Mouse (Mus musculus) thymus, postnatal 4 days (tissue): ENCODE measurements around the gene Gm20388.

Experiments
- DNase-seq: peaks from one replicate; pipeline ENCODE4 v3.0.0; 2021

Gm20388 gene

GRCm38 (mm10) chr8:122916766-122917165 is 3006.1 kb downstream of the Gm20388 start:
- peak; percentile 41 for DNase-seq

- peak; percentile 46 for DNase-seq
Measured at GRCm38 (mm10) chr8:122917531-122918392, 3007.1 kb downstream of the Gm20388 start.

- peak; percentile 43 for DNase-seq
Measured at GRCm38 (mm10) chr8:122918438-122919107, 3007.9 kb downstream of the Gm20388 start.

- DNase-seq: no peak
Measured at GRCm38 (mm10) chr8:122920890-122921289, 3010.2 kb downstream of the Gm20388 start.

GRCm38 (mm10) chr8:122922945-122923344 is 3012.3 kb downstream of the Gm20388 start:
- no peak for DNase-seq

GRCm38 (mm10) chr8:122923431-122924090 is 3012.9 kb downstream of the Gm20388 start:
- no peak for DNase-seq

GRCm38 (mm10) chr8:122924091-122924490 is 3013.4 kb downstream of the Gm20388 start:
- no peak for DNase-seq

- no peak for DNase-seq
Measured at GRCm38 (mm10) chr8:122925939-122926722, 3015.5 kb downstream of the Gm20388 start.

GRCm38 (mm10) chr8:122926782-122927181 is 3016.1 kb downstream of the Gm20388 start:
- DNase-seq: peak; percentile 72

GRCm38 (mm10) chr8:122927841-122928240 is 3017.2 kb downstream of the Gm20388 start:
- DNase-seq: no peak

GRCm38 (mm10) chr8:122928631-122929224 is 3018.1 kb downstream of the Gm20388 start:
- no peak for DNase-seq

- DNase-seq: no peak
Measured at GRCm38 (mm10) chr8:122931834-122932560, 3021.4 kb downstream of the Gm20388 start.

GRCm38 (mm10) chr8:122932561-122932959 is 3021.9 kb downstream of the Gm20388 start:
- no peak for DNase-seq

- DNase-seq: no peak
Measured at GRCm38 (mm10) chr8:122933973-122934372, 3023.3 kb downstream of the Gm20388 start.

GRCm38 (mm10) chr8:122935118-122935517 is 3024.5 kb downstream of the Gm20388 start:
- DNase-seq: no peak

GRCm38 (mm10) chr8:122935912-122936311 is 3025.3 kb downstream of the Gm20388 start:
- no peak for DNase-seq

- DNase-seq: no peak
Measured at GRCm38 (mm10) chr8:122937545-122938053, 3027.0 kb downstream of the Gm20388 start.

- no peak for DNase-seq
Measured at GRCm38 (mm10) chr8:122938170-122938569, 3027.5 kb downstream of the Gm20388 start.

GRCm38 (mm10) chr8:122938591-122938990 is 3027.9 kb downstream of the Gm20388 start:
- DNase-seq: peak; percentile 59

GRCm38 (mm10) chr8:122942803-122943713 is 3032.4 kb downstream of the Gm20388 start:
- peak; percentile 76 for DNase-seq
